Mouse (Mus musculus) gastrocnemius, adult 2 months (tissue): ENCODE data around the gene Zbtb2. TPM values are rescaled to one million over a fixed set of nuclear protein-coding genes. Genes with fewer than 3 reads are reported as not detected.

Experiments
- DNase-seq: peaks from one replicate; pipeline ENCODE4 v3.0.0; 2022
- H3K27ac ChIP-seq: fragments of 200-600 bp; 2 replicates; pipeline ENCODE4 v1.8.1; 2022; ENCODE audit warnings: mild to moderate bottlenecking
- H3K4me3 ChIP-seq: fragments of 200-600 bp; 2 replicates; pipeline ENCODE4 v1.8.1; 2022; ENCODE audit warnings: mild to moderate bottlenecking, moderate library complexity
- CTCF ChIP-seq: fragments of 200-600 bp; IDR thresholded peaks from 2 replicates; pipeline ENCODE4 v1.8.1; 2022; ENCODE audit warnings: antibody characterized with exemption, mild to moderate bottlenecking, moderate library complexity
- intact Hi-C: fragments of 180-260 bp; cut with DNase I; formaldehyde crosslinking; loops from one replicate; pipeline ENCODE4 v1.15.1; 2025
- total RNA-seq, 2 experiments: library from RNA; stranded (reverse); gene quantifications; 2 replicates each; pipeline ENCODE4 v1.2.3; 2021

The Zbtb2 gene
- total RNA-seq, 2 experiments from 2014 or later: 4.9 to 7.1 TPM

- DNase-seq: no peak
- intact Hi-C loops: loop anchor here (5.0 kb wide), 1 partner anchor 757 kb away; no protein-coding TSS in a partner anchor
- TF ChIP-seq CTCF: peak; percentile 75
- no peak overlapping the region for H3K4me3 ChIP-seq
- no peak overlapping the region for H3K27ac ChIP-seq
These were observed 17.1 kb upstream of the Zbtb2 start for GRCm38 (mm10) chr10:4404895-4405491.

DNA sequence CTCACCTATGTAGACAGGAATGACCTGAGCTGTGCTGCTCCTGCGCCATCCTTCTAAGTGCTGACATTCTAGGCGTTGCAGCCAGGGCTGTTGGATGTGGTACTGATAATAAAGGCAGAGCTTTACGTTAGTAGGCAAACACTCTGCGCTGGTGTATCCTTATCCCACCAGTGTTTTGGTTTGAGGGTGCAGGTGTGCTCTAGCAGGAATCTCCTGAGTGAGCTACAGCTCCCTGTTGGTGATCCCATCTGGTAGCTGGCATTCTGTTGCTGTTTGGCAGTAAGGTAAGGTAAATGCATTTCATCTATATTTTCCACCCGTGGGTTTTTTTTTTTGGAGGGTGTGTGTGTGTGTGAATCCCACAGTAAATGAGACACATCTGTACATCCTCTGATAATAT is 10.2 kb upstream of the Zbtb2 start:
- H3K27ac ChIP-seq: no peak overlapping the region
- no peak for DNase-seq
- intact Hi-C loops: no loop called here
- no peak overlapping the region for H3K4me3 ChIP-seq
- TF ChIP-seq CTCF: no peak

GRCm38 (mm10) chr10:4395321-4395720 is 7.4 kb upstream of the Zbtb2 start:
- Histone ChIP-seq H3K4me3 (no peak overlapping the region), H3K27ac (no peak overlapping the region)
- intact Hi-C loops: no loop called here
- DNase-seq: no peak
- TF ChIP-seq CTCF: no peak

DNA sequence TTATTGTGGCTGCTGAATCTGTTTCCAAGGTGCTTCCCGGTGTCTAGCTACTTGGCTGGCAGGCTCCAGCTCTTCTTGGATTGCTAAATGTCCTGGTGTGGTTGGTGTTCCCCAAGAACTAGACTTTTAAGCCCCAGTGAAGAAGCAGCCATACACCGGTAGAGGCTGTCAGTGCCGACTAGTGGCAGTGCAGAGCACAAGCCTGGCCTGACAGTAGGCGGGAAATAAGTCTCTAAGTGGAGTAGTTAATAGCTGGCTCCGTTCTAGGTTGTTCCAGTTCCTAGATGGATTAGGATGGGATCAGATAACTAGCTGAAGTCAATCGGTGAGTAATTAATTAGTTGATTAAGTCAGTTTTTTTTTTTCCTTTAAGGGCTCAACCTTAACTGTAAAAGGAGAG is 3.9 kb upstream of the Zbtb2 start:
- intact Hi-C loops: no loop called here
- DNase-seq: peak; percentile 59

DNA sequence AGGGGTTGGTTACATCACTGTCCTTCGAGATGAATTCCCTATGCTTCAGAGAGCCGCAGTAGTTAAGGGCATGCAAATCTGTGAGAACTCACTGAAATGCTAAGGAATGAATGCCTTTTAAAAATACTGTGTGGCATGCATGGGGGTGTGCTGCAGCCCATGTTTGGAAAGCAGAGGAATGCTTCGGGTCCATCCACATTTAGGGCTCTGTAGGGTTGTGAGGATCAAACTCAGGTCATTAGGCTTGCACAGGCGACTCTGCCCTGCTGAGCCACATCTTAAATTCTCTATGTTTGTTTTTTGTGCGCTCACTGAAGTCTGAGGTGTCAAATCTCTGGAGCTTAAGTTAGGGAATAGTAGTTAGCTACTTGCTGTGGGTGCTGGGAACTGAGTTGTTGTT is 3.2 kb upstream of the Zbtb2 start:
- H3K4me3 ChIP-seq: peak overlapping the region; percentile 9; the same call in 1 of the 2 replicates
- TF ChIP-seq CTCF: no peak
- 0 out of 2 replicates have a peak overlapping the region, but pooled peaks have one; percentile 44 for H3K27ac ChIP-seq
- intact Hi-C loops: no loop called here
- no peak for DNase-seq

More for the DNA sequence above, 3.9 kb upstream of the Zbtb2 start:
- peak; percentile 70 for TF ChIP-seq CTCF
- Histone ChIP-seq H3K27ac (peak overlapping the region; percentile 44; the same call in 1 of the 2 replicates), H3K4me3 (peak overlapping the region; percentile 2)

DNA sequence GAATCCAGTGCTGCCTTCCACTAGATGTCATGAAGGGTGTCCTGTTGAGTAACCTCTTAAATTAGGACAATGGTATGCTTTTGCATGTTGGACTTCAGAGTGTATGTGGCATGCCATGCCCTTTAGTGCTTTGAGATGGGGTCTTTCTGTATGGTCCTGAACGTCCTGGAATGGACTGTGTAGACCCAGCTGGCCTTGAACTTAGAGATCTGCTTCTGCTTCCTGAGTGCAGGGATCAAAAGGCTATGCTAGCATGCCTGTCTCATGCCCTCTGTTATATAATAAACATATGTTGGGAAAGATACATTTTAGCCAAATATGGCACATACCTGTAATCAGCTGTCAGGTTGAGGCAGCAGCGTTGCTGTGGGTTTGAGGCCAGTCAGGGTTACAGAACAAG is 2.6 kb upstream of the Zbtb2 start:
- intact Hi-C loops: no loop called here
- H3K27ac ChIP-seq: peak overlapping the region; percentile 99; the same call in 1 of the 2 replicates
- no peak for DNase-seq
- no peak for TF ChIP-seq CTCF
- no peak overlapping the region for H3K4me3 ChIP-seq

- intact Hi-C loops: loop anchor here (2.0 kb wide), 1 partner anchor 43 kb away; the partner anchor contains the start of genes Armt1 and Rmnd1
- no peak for DNase-seq
- Histone ChIP-seq H3K4me3 (peak overlapping the region; percentile 99), H3K27ac (peak overlapping the region; percentile 99)
- no peak for TF ChIP-seq CTCF
These were observed 1.7 kb upstream of the Zbtb2 start for GRCm38 (mm10) chr10:4389461-4390112.

DNA sequence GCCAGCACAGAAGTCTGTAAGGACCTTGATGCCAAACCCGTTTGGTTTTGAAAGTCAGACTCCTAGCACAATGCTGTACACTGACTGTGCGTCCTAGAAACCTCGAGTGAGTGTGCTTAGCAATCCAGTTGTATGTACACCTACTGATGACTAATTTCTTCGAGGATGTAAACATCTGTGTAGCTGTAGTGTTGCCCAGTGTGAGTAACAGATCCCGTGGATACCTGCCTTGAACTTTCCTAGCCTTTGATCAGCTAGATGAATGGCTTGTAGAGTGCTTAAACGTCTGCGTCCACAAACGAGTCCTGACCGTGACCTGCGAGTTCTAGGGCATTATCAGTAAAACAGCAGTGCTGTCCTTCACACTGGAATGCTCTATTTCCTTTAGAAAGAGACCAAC is 1.1 kb upstream of the Zbtb2 start:
- Histone ChIP-seq H3K4me3 (peak overlapping the region; percentile 99), H3K27ac (peak overlapping the region; percentile 99)
- DNase-seq: no peak
- no peak for TF ChIP-seq CTCF
- intact Hi-C loops: loop anchor here (2.0 kb wide), 1 partner anchor 44 kb away; the partner anchor contains the start of genes Armt1 and Rmnd1

GRCm38 (mm10) chr10:4388384-4388745 is 457 bp upstream of the Zbtb2 start:
- peak overlapping the region; percentile 99 for H3K27ac ChIP-seq
- peak overlapping the region; percentile 99 for H3K4me3 ChIP-seq
- intact Hi-C loops: loop anchor here (2.0 kb wide), 1 partner anchor 44 kb away; the partner anchor contains the start of genes Armt1 and Rmnd1
- no peak for TF ChIP-seq CTCF
- DNase-seq: no peak

GRCm38 (mm10) chr10:4386609-4387591 is 1.0 kb downstream of the Zbtb2 start:
- TF ChIP-seq CTCF: no peak
- Histone ChIP-seq H3K4me3 (peak overlapping the region; percentile 99), H3K27ac (peak overlapping the region; percentile 99)
- DNase-seq: peak; percentile 99
- intact Hi-C loops: no loop called here

GRCm38 (mm10) chr10:4384244-4384643 is 3.7 kb downstream of the Zbtb2 start:
- intact Hi-C loops: no loop called here
- H3K4me3 ChIP-seq: no peak overlapping the region
- DNase-seq: no peak
- TF ChIP-seq CTCF: no peak
- no peak overlapping the region for H3K27ac ChIP-seq

DNA sequence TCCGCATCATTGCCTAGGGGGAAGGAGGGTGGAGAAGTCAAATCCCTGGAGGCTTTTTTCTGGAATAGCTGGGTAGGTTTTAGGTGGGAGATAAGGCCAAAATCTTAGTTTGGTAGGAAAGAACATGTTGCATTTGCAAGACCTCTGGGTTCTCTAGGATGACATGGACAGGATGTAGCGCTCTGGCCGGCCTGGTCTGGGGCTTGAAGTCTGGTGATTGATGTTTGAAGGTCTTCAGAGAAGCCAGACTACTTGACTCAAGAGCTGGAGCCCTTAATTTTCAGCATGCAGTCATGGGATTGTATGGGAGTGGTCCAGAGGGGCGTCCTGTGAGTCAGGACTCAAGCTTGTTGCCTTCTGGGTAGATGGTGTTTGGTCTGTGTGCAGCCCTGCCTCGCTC is 7.2 kb downstream of the Zbtb2 start:
- no peak for TF ChIP-seq CTCF
- Histone ChIP-seq H3K4me3 (no peak overlapping the region), H3K27ac (no peak overlapping the region)
- DNase-seq: no peak
- intact Hi-C loops: no loop called here

GRCm38 (mm10) chr10:4376931-4377330 is 11.0 kb downstream of the Zbtb2 start:
- no peak for DNase-seq
- intact Hi-C loops: no loop called here
- TF ChIP-seq CTCF: no peak
- no peak overlapping the region for H3K4me3 ChIP-seq
- H3K27ac ChIP-seq: peak overlapping the region; percentile 56; the same call in 1 of the 2 replicates
